Mouse (Mus musculus) kidney, postnatal 10 days (tissue): ENCODE results near the gene Bicra.

Source experiments
- DNase-seq: peaks from one replicate; pipeline ENCODE4 v3.0.0; 2021; ENCODE audit warnings: mixed read lengths

The Bicra gene

DNA sequence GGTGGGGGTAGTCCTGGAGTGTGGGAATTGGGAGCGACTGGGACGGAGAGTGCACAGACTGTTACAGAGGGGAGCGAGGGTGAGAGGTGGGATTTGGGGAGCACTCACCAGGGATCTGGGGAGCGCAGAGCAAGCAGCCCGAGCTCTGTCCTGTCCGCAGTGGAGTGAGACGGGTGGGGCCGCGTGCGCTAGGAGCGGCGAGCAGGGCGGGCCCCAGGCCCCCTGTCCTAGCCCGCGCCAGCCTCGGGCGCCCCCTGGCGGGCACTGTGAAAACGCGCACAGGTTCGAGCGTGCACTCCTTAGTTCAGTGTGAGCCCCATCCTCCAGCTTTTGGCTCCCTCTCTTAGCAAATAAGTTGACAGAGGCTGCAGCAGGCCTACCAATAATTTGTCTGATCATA lies 80.4 kb downstream of the Bicra start, which contains the start of gene Ehd2:
Ehd2 (minus strand) TSS at position 256 of the 400 bp plus-strand sequence.
- DNase-seq = peak; percentile 89

DNA sequence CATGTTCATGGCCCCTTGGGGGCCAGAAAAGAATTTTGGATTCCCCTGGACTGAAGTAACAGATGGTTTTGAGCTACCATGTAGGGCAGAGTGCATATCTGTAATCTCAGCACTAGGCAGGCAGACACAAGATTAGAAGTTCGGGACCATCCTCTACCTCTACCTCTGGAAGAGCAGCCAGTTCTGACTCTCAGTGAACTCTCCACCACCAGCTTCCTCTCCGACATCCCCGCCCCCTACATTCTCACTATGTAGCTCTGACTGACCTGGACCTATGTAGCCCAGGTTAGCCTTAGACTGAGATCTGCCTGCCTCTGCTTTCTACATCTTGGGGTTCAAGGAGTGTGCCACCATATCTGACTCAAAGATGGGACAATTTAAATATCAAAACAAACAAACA lies 81.2 kb downstream of the Bicra start:
- DNase-seq = no peak

GRCm38 (mm10) chr7:15963798-15964652 lies 83.7 kb downstream of the Bicra start:
- DNase-seq = peak; percentile 49

- DNase-seq = peak; percentile 91
Measured at GRCm38 (mm10) chr7:15962311-15963288, 85.1 kb downstream of the Bicra start.

DNA sequence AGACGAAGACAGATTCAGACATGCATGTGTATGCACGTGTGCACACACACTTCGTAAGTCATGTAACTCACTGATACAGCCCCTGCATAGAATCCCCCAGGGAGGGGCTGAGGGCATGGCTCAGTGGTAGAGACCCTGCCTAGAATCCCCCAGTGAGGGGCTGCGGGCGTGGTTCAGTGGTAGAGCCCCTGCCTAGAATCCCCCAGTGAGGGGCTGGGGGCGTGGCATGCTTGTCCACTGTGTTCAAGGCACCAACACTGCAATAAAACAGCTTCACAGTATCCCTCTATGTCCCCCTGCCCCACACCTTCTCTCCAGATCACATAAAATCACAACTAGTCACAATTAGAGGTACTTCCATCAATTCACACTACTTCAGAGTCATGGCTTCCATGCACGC lies 85.9 kb downstream of the Bicra start:
- DNase-seq = no peak

GRCm38 (mm10) chr7:15961239-15961638 lies 86.5 kb downstream of the Bicra start:
- DNase-seq = peak; percentile 52

GRCm38 (mm10) chr7:15960691-15961090 lies 87.0 kb downstream of the Bicra start:
- DNase-seq = no peak

DNA sequence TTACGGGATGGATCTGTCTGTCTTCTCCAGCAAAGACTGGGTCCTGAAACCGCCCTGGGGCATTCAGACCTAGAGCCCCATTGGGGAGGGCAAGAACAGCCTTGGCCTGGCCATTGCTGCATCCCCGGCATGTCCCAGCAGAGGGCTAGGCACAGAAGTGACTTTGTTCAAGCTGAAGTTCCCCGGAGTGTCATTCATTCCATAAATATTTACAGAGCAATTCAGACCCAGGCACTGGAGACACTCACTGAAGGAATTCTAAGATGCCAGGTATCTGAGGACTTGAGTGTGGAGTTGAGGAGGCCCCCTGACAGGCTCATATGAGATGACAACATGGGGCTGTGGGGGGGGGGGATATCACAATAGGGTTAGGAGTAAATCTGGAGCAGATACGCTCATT lies 91.6 kb downstream of the Bicra start:
- DNase-seq = no peak

- DNase-seq = no peak
Measured at GRCm38 (mm10) chr7:15955509-15955908, 92.2 kb downstream of the Bicra start.

- peak; percentile 82 for DNase-seq
Measured at GRCm38 (mm10) chr7:15954978-15955443, 92.7 kb downstream of the Bicra start.

- no peak for DNase-seq
Measured at GRCm38 (mm10) chr7:15954436-15954835, 93.3 kb downstream of the Bicra start.

- peak; percentile 49 for DNase-seq
Measured at GRCm38 (mm10) chr7:15953307-15954074, 94.2 kb downstream of the Bicra start.

GRCm38 (mm10) chr7:15952416-15952815 lies 95.3 kb downstream of the Bicra start:
- no peak for DNase-seq

DNA sequence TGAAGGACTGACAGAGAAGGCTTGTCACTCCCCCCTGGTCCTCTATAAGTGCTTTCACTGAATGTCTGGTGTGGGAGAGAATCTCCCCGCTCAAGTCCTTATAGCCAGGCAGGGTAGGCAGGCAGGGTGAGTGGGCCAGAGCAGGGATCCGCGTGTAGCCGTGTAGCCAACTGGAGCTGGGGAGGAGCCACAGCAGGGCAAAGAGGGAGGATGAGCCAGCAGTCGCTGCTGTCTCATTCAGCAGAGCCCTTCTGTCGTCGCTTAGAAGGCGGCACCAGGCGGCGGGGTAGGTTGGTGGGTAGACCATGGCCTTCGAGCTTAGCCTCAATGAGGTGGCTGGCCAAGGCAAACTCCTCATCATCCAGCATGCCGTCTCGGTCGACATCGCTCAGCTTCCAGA lies 97.7 kb downstream of the Bicra start:
- no peak for DNase-seq

DNA sequence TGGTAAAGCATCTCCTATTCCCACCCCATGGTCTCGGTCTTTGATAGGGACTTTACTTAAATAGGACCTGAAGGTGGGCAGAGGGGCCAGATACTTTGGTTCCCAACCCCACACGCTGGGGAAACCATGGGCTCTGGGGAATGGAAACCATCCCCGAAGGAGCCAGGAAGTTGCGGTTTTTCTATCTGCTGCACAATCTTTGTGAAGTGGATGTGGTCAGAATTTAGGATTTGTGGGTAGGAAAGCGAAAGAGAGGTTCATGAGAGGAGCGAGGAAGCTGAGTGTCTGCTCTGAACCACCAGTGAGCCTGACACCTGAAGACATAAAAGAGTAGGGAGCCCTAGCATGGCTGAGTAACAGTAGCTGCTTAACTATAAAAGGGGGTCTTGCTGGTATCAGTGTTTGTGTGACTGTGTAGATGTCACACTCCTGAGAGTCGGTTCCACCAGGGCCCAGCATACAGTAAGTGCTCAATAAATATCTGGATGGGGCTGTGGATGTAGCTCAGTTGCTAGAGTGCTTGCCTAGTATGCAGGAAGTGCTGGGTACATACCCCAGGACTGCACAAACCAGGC lies 98.4 kb downstream of the Bicra start:
- DNase-seq = no peak

DNA sequence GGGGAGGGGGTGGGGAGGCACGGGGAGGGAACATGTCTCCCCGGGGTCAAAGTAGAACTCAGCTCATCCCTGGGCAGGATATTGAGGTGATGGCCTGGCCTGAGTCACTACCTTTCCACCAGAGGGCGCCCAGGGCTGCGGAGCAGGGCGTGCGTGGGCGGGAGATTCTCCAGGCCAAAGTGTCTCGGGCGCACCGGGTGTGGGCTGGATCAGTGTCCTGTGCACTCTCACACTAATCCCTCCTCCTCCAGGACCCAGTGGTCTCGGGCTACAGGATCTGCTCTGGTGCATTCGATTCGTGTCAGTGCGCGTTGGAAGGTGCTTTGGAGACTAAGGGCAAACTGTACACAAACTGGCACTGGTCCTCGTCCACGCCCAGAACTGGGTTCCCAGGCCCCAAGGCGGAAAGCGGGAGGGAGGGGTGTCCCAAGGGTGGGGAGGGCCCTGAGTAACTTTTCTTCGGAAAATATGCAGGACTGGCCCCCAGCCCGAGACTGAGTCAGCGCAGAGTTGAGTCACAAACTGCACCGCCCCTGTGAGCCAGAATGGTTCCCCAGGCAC lies 99.3 kb downstream of the Bicra start:
- peak; percentile 93 for DNase-seq

GRCm38 (mm10) chr7:15947653-15948260 lies 100.0 kb downstream of the Bicra start:
- DNase-seq = no peak

GRCm38 (mm10) chr7:15945721-15946536 lies 101.8 kb downstream of the Bicra start, which contains the start of gene Nop53:
Gene Nop53 (minus strand): TSS chr7:15946074.
- peak; percentile 95 for DNase-seq

GRCm38 (mm10) chr7:15945211-15945610 lies 102.5 kb downstream of the Bicra start:
- no peak for DNase-seq

GRCm38 (mm10) chr7:15944311-15944710 lies 103.4 kb downstream of the Bicra start:
- DNase-seq = no peak
